Mouse (Mus musculus) ZHBTc4 (cell line): ENCODE measurements around the gene Ugt1a9.
A peak's percentile ranks its signal among the peaks of the same experiment; 100 is the strongest.
"Not testable (repeated sequence)": the region's sequence is repeated elsewhere in the genome, so short reads cannot be mapped to it uniquely, and the experiment has no call there.

Source experiments
- DNase-seq: peaks from one replicate; pipeline ENCODE4 v3.0.0-alpha.2; 2011; ENCODE audit warnings: low read depth, low spot score

Gene Ugt1a9

GRCm38 (mm10) chr1:88070495-88070894 is at the start of gene Ugt1a9:
Ugt1a9 (plus strand) TSS chr1:88070800.
- no peak for DNase-seq

- DNase-seq: not testable (repeated sequence)
These were observed 45.4 kb upstream of the Ugt1a9 start for GRCm38 (mm10) chr1:88025244-88025643.

DNA sequence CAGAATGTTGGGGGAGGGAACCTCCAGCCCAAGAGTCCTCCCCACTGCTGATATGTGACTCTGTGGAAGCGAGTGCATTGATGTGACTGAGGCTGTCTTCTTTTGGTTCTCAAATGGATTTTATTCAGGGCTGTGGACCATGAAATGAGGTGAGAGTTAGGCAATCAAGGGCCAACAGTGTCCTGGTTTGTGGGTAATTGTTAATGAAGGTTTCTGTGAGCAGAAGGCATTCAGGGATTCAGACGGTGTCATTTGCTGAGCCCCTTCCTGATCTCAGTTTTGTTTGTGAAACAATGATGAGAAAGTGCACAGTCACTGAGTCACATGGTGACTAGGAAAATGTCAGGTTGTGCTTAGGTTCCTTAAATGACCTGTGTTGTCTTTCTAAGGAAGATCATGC is 27.6 kb upstream of the Ugt1a9 start:
- not testable (repeated sequence) for DNase-seq

- not testable (repeated sequence) for DNase-seq
These were observed 25.7 kb upstream of the Ugt1a9 start for GRCm38 (mm10) chr1:88044832-88045437.

- DNase-seq: not testable (repeated sequence)
These were observed 23.2 kb upstream of the Ugt1a9 start for GRCm38 (mm10) chr1:88047408-88047807.

GRCm38 (mm10) chr1:88055088-88055487 is 15.5 kb upstream of the Ugt1a9 start, which contains the start of gene Ugt1a10:
Ugt1a10 (plus strand) TSS chr1:88055388.
- DNase-seq: no peak

DNA sequence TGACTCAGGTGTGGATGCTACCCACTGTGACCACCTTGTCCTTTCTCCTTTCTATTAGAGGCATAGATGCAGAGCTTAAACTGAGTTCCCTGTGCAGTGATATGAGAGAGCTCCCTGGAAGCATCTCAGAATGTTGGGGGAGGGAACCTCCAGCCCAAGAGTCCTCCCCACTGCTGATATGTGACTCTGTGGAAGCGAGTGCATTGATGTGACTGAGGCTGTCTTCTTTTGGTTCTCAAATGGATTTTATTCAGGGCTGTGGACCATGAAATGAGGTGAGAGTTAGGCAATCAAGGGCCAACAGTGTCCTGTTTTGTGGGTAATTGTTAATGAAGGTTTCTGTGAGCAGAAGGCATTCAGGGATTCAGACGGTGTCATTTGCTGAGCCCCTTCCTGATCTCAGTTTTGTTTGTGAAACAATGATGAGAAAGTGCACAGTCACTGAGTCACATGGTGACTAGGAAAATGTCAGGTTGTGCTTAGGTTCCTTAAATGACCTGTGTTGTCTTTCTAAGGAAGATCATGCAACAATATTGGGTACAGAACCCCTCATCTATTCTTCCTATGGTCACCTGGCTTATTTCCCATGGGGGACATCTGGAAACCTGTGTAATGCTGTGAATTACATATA is 4.0 kb upstream of the Ugt1a9 start:
- not testable (repeated sequence) for DNase-seq

DNA sequence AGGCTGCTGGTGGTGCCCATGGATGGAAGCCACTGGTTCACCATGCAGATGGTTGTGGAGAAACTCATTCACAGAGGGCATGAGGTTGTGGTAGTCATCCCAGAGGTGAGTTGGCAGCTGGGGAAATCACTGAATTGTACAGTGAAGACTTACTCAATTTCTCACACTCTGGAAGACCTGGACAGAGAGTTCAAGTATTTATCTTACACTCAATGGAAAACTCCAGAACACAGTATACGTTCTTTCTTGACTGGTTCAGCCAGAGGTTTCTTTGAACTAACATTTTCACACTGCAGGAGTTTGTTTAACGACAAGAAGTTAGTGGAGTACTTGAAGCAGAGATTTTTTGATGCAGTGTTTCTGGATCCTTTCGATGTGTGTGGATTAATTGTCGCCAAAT is 302 bp downstream of the Ugt1a9 start:
- no peak for DNase-seq

DNA sequence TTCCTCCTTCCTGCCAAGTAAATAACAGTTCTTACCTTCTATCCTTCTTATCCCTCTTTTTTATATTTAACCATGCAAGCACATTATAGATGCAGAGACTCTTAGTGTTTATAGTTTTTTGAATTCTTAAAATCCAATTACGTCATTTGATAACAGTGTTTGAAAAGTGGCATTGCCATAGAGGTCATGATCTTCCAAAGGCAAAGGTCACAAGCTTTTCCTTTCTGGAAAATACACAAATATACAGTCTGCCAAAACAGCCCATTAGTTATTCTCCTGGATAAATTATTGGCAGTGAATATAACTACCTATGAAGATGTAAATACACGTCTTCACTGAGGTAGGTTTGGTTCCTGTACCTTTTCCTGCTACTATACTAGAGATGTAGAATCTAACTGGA is 3.9 kb downstream of the Ugt1a9 start:
- DNase-seq: no peak

DNA sequence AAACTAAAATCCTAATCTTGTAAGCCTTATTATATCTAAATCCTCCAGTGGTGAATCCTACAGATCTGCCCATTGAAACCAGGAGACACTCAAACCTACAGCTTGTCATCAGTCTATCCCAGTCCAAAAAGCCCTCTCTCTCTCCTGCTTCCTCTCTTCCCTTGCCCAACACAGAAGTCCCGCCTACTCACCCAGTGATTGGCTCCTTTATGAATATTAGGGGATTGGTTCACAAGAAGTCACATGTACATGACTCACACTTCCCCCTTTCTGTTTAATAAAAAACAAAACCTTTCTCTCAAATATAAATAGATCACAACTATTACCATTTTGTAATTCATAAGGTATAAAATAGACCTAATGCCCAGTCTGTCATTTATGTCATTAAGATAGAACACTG is 6.5 kb downstream of the Ugt1a9 start:
- DNase-seq: no peak

- DNase-seq: no peak
These were observed 11.1 kb downstream of the Ugt1a9 start for GRCm38 (mm10) chr1:88081670-88082069.

- no peak for DNase-seq
These were observed 15.5 kb downstream of the Ugt1a9 start for GRCm38 (mm10) chr1:88086125-88086524.

- DNase-seq: no peak
These were observed 16.9 kb downstream of the Ugt1a9 start, which contains the start of gene Ugt1a8 for GRCm38 (mm10) chr1:88087513-88087912. Ugt1a8 (plus strand) TSS chr1:88087813.

GRCm38 (mm10) chr1:88092341-88092740 is 21.7 kb downstream of the Ugt1a9 start:
- no peak for DNase-seq

DNA sequence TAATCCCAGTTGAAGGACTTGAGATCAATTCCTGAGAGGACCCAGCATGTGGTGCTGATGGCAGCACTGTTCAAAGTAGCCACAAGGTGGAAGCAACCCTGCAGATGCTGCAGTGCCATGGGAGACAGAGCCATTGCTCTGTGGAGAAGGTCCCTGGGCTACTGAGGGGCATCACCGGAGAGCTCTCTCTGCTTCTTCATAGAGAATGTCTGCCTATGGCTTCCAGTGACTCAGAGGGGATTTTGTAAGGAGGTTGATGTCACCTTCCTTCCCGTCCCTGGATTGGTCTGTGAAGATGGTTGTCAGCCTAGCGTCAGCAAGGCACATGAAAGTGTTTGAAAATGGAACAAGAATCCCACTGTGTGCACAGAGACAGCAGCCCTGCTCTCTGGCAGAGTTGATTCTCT is 23.7 kb downstream of the Ugt1a9 start:
- peak; percentile 39 for DNase-seq

DNA sequence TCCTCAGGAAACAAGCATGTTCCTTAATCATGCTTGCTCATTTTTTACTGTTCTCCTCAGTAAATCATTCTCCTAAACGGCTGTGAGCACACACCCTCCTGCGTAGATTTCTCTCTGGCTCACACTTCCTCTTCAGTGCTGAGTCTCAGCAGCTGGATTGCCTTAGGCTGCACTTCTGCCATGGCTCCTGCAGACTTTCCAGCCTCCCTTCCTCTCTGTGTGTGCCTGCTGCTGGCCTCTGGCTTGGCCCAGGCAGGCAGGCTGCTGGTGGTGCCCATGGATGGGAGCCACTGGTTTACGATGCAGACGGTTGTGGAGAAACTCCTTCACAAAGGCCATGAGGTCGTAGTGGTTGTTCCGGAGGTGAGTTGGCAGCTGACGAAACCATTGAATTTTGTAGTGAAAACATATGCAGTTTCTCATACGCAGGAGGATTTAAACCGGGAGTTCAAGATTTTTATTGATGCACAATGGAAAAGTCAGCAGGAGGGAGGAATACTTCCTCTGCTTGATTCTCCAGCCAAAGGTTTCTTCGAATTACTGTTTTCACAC is 24.4 kb downstream of the Ugt1a9 start, which contains the start of gene Ugt1a7c:
Ugt1a7c (plus strand) TSS at position 122 of the 552 bp plus-strand sequence.
- DNase-seq: no peak

GRCm38 (mm10) chr1:88098546-88098945 is 27.9 kb downstream of the Ugt1a9 start:
- DNase-seq: not testable (repeated sequence)

DNA sequence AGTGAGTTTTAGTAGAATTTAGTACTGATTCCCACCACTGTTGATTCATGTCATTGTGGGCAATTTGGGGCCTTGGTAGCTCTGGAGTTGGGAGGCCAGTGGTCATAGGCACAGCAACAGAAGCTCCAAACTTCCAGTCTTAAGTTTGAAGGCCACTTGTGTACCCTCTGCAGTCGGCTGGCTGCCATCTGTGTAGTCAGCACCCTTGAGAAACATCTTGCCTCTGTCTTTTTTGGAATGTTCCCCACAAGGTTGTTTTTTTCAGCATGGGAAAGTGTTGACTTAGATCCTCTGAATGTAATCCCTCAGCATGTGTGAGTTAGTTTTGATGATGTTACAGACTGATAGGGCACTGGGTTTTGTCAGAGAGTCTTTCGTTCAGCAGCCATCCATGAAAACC is 29.1 kb downstream of the Ugt1a9 start:
- DNase-seq: not testable (repeated sequence)

DNA sequence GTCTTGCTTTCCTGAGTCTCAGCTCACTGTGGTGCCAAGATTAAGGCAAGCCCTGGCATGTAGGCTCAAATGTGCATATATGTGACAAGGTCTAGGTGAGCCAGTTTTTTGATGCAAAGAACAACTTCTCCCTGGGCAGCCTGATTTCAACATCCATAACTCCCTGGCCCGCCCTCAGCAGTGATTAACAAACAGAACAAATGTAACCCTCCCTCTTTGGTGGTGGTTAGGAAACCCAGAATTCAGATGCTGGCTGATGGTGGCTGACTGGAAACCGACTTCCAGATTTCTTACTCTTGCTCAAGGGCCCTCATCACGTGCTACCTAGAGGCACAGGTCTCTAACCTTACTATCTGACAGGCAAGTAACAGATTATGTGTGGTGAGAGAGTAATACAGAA is 32.4 kb downstream of the Ugt1a9 start, which contains the start of gene Ugt1a6b:
Ugt1a6b (plus strand) TSS at position 234 of the 400 bp plus-strand sequence.
- DNase-seq: not testable (repeated sequence)

- DNase-seq: not testable (repeated sequence)
These were observed 33.3 kb downstream of the Ugt1a9 start for GRCm38 (mm10) chr1:88103697-88104468.

GRCm38 (mm10) chr1:88104667-88105430 is 34.2 kb downstream of the Ugt1a9 start:
- DNase-seq: no peak
